Mouse (Mus musculus) C2C12 (cell line): Measurements from ENCODE around the gene Gm21060. TPM values are rescaled to one million over a fixed set of nuclear protein-coding genes. Genes with fewer than 3 reads are reported as not detected.
"Not testable (repeated sequence)": the region's sequence is repeated elsewhere in the genome, so short reads cannot be mapped to it uniquely, and the experiment has no call there.

Source experiments
- H3K27me3 ChIP-seq: one replicate; pipeline ENCODE4 v1.6.1; 2011; ENCODE audit not compliant: control insufficient read depth, insufficient read depth, insufficient read length
- H3K36me3 ChIP-seq: one replicate; pipeline ENCODE4 v1.6.1; 2011; ENCODE audit not compliant: control insufficient read depth, insufficient read depth
- H3K4me3 ChIP-seq: one replicate; pipeline ENCODE4 v1.5.1; 2011; ENCODE audit warnings: mild to moderate bottlenecking, control low read depth; ENCODE audit not compliant: poor library complexity, insufficient read depth, severe bottlenecking
- H3K79me2 ChIP-seq: one replicate; pipeline ENCODE4 v1.6.1; 2011; ENCODE audit not compliant: control insufficient read depth, insufficient read depth
- H3K79me3 ChIP-seq: one replicate; pipeline ENCODE4 v1.6.1; 2011; ENCODE audit warnings: low read depth, control low read depth
- H3ac ChIP-seq: one replicate; pipeline ENCODE3; 2011; ENCODE audit warnings: low read depth; ENCODE audit not compliant: control insufficient read depth, insufficient read length
- CEBPB ChIP-seq: IDR thresholded peaks from one replicate; pipeline ENCODE4 v1.6.1; 2011; ENCODE audit warnings: low read depth, mild to moderate bottlenecking, control low read depth, moderate library complexity
- CTCF ChIP-seq: IDR thresholded peaks from one replicate; pipeline ENCODE4 v1.5.1; 2011; ENCODE audit not compliant: control insufficient read depth, insufficient read depth, insufficient read length
- FOSL1 ChIP-seq: IDR thresholded peaks from one replicate; pipeline ENCODE4 v1.8.0; 2011; ENCODE audit warnings: mild to moderate bottlenecking, low read length; ENCODE audit not compliant: poor library complexity, insufficient read depth, severe bottlenecking
- MAX ChIP-seq: IDR thresholded peaks from one replicate; pipeline ENCODE4 v1.6.1; 2011; ENCODE audit warnings: mild to moderate bottlenecking, control low read depth
- MYOD1 ChIP-seq: IDR thresholded peaks from one replicate; pipeline ENCODE4 v1.6.1; 2011; ENCODE audit warnings: low read depth; ENCODE audit not compliant: control insufficient read depth, insufficient read length
- MYOG ChIP-seq: IDR thresholded peaks from one replicate; pipeline ENCODE4 v1.6.1; 2011; ENCODE audit not compliant: control insufficient read depth, insufficient read length; ENCODE audit errors: extremely low read depth
- USF1 ChIP-seq: IDR thresholded peaks from one replicate; pipeline ENCODE4 v1.6.1; 2011; ENCODE audit warnings: low read depth, mild to moderate bottlenecking, control low read depth, moderate library complexity
- polyA plus RNA-seq: library from polyadenylated mRNA; unstranded; fragments of >200 nt; fragmentation: generic; extraction: Trizol; gene quantifications from one replicate; pipeline ENCODE4 v1.2.1, GENCODE M21; 2012; ENCODE audit warnings: missing spikeins

Gene Gm21060
- polyA plus RNA-seq, 1 experiment = not detected

- H3K79me2 ChIP-seq = no peaks in the 10 kb centered on the region
- no peak overlapping the region for H3ac ChIP-seq
- H3K4me3 ChIP-seq = no peak overlapping the region
- H3K79me3 ChIP-seq = no peaks in the 10 kb centered on the region
- no peaks in the 10 kb centered on the region for H3K36me3 ChIP-seq
- no peak for TF ChIP-seq USF1
- no peak for TF ChIP-seq FOSL1
- no peak for TF ChIP-seq MAX
- no peak for TF ChIP-seq CTCF
- no peak for TF ChIP-seq CEBPB
- no peak for TF ChIP-seq MYOD1
- TF ChIP-seq MYOG = no peak
- no peaks in the 10 kb centered on the region for H3K27me3 ChIP-seq
Observed at GRCm38 (mm10) chr19:61261241-61261640, 35.6 kb downstream of the Gm21060 start.

GRCm38 (mm10) chr19:61257733-61258132 is 39.1 kb downstream of the Gm21060 start:
- no peaks in the 10 kb centered on the region for H3K79me2 ChIP-seq
- no peak for TF ChIP-seq FOSL1
- TF ChIP-seq MYOG = no peak
- no peak for TF ChIP-seq MYOD1
- no peak for TF ChIP-seq CEBPB
- no peak for TF ChIP-seq CTCF
- TF ChIP-seq MAX = no peak
- TF ChIP-seq USF1 = no peak
- H3ac ChIP-seq = no peak overlapping the region
- no peaks in the 10 kb centered on the region for H3K36me3 ChIP-seq
- H3K4me3 ChIP-seq = no peak overlapping the region
- H3K79me3 ChIP-seq = no peaks in the 10 kb centered on the region
- no peaks in the 10 kb centered on the region for H3K27me3 ChIP-seq

GRCm38 (mm10) chr19:61256166-61256887 is 40.5 kb downstream of the Gm21060 start:
- no peaks in the 10 kb centered on the region for H3K36me3 ChIP-seq
- TF ChIP-seq MAX (no peak), CTCF (no peak), MYOG (no peak), CEBPB (no peak), MYOD1 (no peak), FOSL1 (no peak), USF1 (no peak)
- H3K79me3 ChIP-seq = no peaks in the 10 kb centered on the region
- no peak overlapping the region for H3K4me3 ChIP-seq
- no peaks in the 10 kb centered on the region for H3K27me3 ChIP-seq
- no peaks in the 10 kb centered on the region for H3K79me2 ChIP-seq
- no peak overlapping the region for H3ac ChIP-seq

- H3K4me3 ChIP-seq, H3K79me2 ChIP-seq, H3K27me3 ChIP-seq, H3K79me3 ChIP-seq, H3K36me3 ChIP-seq, H3ac ChIP-seq: not testable (repeated sequence)
Observed at GRCm38 (mm10) chr19:61247334-61247733, 49.5 kb downstream of the Gm21060 start.

Other genes starting within 250 kb of the Gm21060 start
- gene Zfp950, start 156.2 kb downstream of the Gm21060 start, polyA plus RNA-seq = 2.6 TPM
- gene Gm7102, start 120.8 kb downstream of the Gm21060 start, polyA plus RNA-seq = not detected
- not detected for gene Gm6020, start 113.2 kb downstream of the Gm21060 start, polyA plus RNA-seq
- 0.13 TPM for gene Csf2ra, start 68.6 kb downstream of the Gm21060 start, polyA plus RNA-seq